Mouse (Mus musculus) lung, embryonic 14.5 days (tissue): Measurements from ENCODE around the gene Gls. TPM values are rescaled to one million over a fixed set of nuclear protein-coding genes. Genes with fewer than 3 reads are reported as not detected.

Experiments used
- ATAC-seq: fragments of 200-750 bp; cut with Nextera tagmentation; 2 replicates; pipeline ENCODE4 v1.8.0; 2017; ENCODE audit warnings: mild to moderate bottlenecking, moderate TSS enrichment, moderate library complexity; ENCODE audit not compliant: insufficient read depth
- DNase-seq: peaks from one replicate; pipeline ENCODE4 v3.0.0-alpha.2; 2015
- H3K27ac ChIP-seq: fragments of 300-500 bp; sonication (generic); 2 replicates; pipeline ENCODE4 v1.5.1; 2014; ENCODE audit warnings: low read depth, mild to moderate bottlenecking, moderate library complexity
- H3K27me3 ChIP-seq: fragments of 300-500 bp; sonication (generic); 2 replicates; pipeline ENCODE4 v1.6.1; 2014; ENCODE audit warnings: low read length, control low read depth; ENCODE audit not compliant: insufficient read depth
- H3K36me3 ChIP-seq: fragments of 300-500 bp; sonication (generic); 2 replicates; pipeline ENCODE4 v1.6.1; 2014; ENCODE audit warnings: control low read depth; ENCODE audit not compliant: insufficient read depth
- H3K4me1 ChIP-seq: fragments of 300-500 bp; sonication (generic); 2 replicates; pipeline ENCODE4 v1.6.1; 2014; ENCODE audit warnings: antibody characterized with exemption, control low read depth; ENCODE audit not compliant: insufficient read depth
- H3K4me2 ChIP-seq: fragments of 300-500 bp; sonication (generic); 2 replicates; pipeline ENCODE4 v1.6.1; 2014; ENCODE audit warnings: mild to moderate bottlenecking
- H3K4me3 ChIP-seq: fragments of 300-500 bp; sonication (generic); 2 replicates; pipeline ENCODE4 v1.5.1; 2014; ENCODE audit warnings: low read depth, low read length
- H3K9ac ChIP-seq: fragments of 300-500 bp; sonication (generic); 2 replicates; pipeline ENCODE4 v1.6.1; 2014
- H3K9me3 ChIP-seq: fragments of 300-500 bp; sonication (generic); 2 replicates; pipeline ENCODE4 v1.6.1; 2016; ENCODE audit warnings: low read depth, low read length, control low read depth
- CTCF ChIP-seq: IDR thresholded peaks from 2 replicates; pipeline ENCODE4 v1.5.1; 2016; ENCODE audit warnings: antibody characterized with exemption, low read depth
- WGBS: fragments of 180-500 bp; shearing (Covaris S2); extraction: QIAGEN DNeasy Blood & Tissue Kit; methylation state at CpG from one replicate; pipeline ENCODE4 v1.1.7; 2014; 5-methylcytosine and 5-hydroxymethylcytosine counted together
- polyA plus RNA-seq: library from polyadenylated mRNA; unstranded; fragments of >200 nt; fragmentation: Nextera tagmentation; extraction: Ambion mirVana; gene quantifications from 2 replicates; pipeline ENCODE4 v1.2.1, GENCODE M21; 2014

Gene Gls
- polyA plus RNA-seq, 1 experiment from 2014 or later, result 34.4 TPM

GRCm38 (mm10) chr1:52242270-52242669 is 9.2 kb upstream of the Gls start:
- 52% methylated on average over 3 of the region's 3 CpGs for WGBS
- ATAC-seq (no peak), DNase-seq (no peak)
- Histone ChIP-seq H3K4me2 (no peak overlapping the region), H3K27ac (no peak overlapping the region), H3K4me1 (no peaks in the 10 kb centered on the region), H3K9ac (no peak overlapping the region), H3K27me3 (no peaks in the 10 kb centered on the region), H3K4me3 (no peak overlapping the region), H3K9me3 (no peaks in the 10 kb centered on the region), H3K36me3 (no peaks in the 10 kb centered on the region)
- no peak for TF ChIP-seq CTCF

- under 1% methylated on average over 52 of the region's 57 CpGs for WGBS
- Histone ChIP-seq H3K36me3 (no peaks in the 10 kb centered on the region), H3K9me3 (no peaks in the 10 kb centered on the region), H3K4me1 (peaks cover 8% of the 10 kb centered on the region; the same call in 1 of the 2 replicates), H3K9ac (peak overlapping the region; percentile 94), H3K4me2 (peak overlapping the region; percentile 86), H3K4me3 (peak overlapping the region; percentile 91), H3K27me3 (no peaks in the 10 kb centered on the region), H3K27ac (peak overlapping the region; percentile 97)
- ATAC-seq (peak; percentile 78), DNase-seq (no peak)
- no peak for TF ChIP-seq CTCF
Measured at GRCm38 (mm10) chr1:52232766-52233140, 279 bp downstream of the Gls start.

DNA sequence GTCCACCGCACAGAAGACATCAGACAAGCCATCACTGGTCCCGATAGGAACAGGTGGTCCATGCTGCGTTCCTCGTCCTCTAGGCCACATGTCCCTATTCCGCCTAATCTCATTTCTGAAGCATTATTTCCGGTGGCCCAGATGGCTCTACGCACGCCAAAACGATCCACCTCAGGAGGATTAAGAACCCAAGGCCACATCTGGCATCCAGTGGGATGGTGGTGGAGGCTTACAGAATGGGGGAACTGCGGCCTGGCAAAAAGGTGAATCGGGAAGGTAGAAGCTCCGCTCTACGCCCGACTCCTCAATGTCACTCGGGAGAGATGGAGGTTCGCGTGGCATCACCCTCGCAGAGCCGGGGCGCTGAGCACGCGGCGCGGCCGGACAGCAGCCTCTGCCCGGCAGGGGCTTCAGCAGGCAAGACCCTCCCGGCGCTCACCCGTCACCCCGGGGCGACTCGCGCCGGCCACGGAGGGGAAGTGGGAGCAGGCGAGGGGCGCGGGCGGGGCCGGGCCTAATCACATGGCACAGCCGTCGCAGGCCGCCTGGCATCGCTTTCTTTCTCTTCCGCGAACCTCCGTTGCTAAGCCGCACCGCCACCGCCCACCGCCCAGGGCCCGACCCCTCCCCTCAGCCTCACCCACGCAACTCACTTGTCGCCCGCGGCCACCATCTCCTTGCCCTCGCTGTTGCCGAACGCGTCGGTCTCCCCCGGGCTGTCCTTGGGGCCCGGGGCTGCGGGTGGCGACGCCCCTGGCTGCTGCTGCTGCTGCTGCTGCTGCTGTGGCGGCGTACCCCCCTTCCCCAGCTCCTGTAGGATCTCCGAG is 880 bp downstream of the Gls start:
- ATAC-seq, result peak; percentile 15

GRCm38 (mm10) chr1:52230404-52230803 is 2.6 kb downstream of the Gls start:
- peak overlapping the region; percentile 86 for H3K4me2 ChIP-seq
- no peak overlapping the region for H3K4me3 ChIP-seq

More for the DNA sequence above, 880 bp downstream of the Gls start:
- peaks cover 8% of the 10 kb centered on the region; the same call in 1 of the 2 replicates for H3K4me1 ChIP-seq
- DNase-seq, result peak; percentile 75
- peak overlapping the region; percentile 97 for H3K27ac ChIP-seq
- no peaks in the 10 kb centered on the region for H3K36me3 ChIP-seq
- peak overlapping the region; percentile 86 for H3K4me2 ChIP-seq
- H3K27me3 ChIP-seq, result no peaks in the 10 kb centered on the region
- TF ChIP-seq CTCF, result no peak
- H3K9me3 ChIP-seq, result no peaks in the 10 kb centered on the region
- WGBS, result under 1% methylated on average over 60 of the region's 69 CpGs
- H3K9ac ChIP-seq, result peak overlapping the region; percentile 94
- peak overlapping the region; percentile 91 for H3K4me3 ChIP-seq

GRCm38 (mm10) chr1:52228178-52228577 is 4.9 kb downstream of the Gls start:
- ATAC-seq (no peak), DNase-seq (no peak)
- Histone ChIP-seq H3K27ac (no peak overlapping the region), H3K4me3 (no peak overlapping the region), H3K27me3 (no peaks in the 10 kb centered on the region), H3K36me3 (no peaks in the 10 kb centered on the region), H3K9me3 (no peaks in the 10 kb centered on the region), H3K4me1 (peaks cover 8% of the 10 kb centered on the region; the same call in 1 of the 2 replicates), H3K9ac (no peak overlapping the region), H3K4me2 (no peak overlapping the region)
- TF ChIP-seq CTCF, result no peak
- 69% methylated on average over 6 of the region's 6 CpGs for WGBS

More at GRCm38 (mm10) chr1:52230404-52230803, 2.6 kb downstream of the Gls start:
- peaks cover 8% of the 10 kb centered on the region; the same call in 1 of the 2 replicates for H3K4me1 ChIP-seq
- DNase-seq (no peak), ATAC-seq (no peak)
- H3K9me3 ChIP-seq, result no peaks in the 10 kb centered on the region
- no peak for TF ChIP-seq CTCF
- H3K27ac ChIP-seq, result no peak overlapping the region
- 55% methylated on average over 1 of the region's 1 CpGs for WGBS
- no peaks in the 10 kb centered on the region for H3K27me3 ChIP-seq
- no peak overlapping the region for H3K9ac ChIP-seq
- H3K36me3 ChIP-seq, result no peaks in the 10 kb centered on the region

GRCm38 (mm10) chr1:52226416-52226815 is 6.6 kb downstream of the Gls start:
- ATAC-seq, result no peak
- TF ChIP-seq CTCF, result no peak

DNA sequence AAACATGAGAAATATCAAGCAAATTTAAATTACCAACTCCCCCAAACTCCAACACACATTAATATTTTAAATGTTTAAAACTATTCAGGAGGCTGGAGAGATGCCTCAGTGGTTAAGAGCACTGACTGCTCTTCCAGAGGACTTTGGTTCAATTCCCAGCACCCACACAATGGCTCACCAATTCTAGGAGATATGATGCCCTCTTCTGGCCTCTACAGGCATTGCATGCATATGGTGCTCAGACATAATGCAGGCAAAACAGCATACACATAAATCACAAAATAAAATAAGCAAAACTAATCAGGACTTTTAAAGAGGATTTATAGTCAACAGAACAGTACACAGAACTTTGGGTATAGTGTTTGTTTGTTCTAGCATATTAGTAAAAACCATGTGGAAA is 16.3 kb downstream of the Gls start:
- no peak for ATAC-seq
- Histone ChIP-seq H3K4me2 (no peak overlapping the region), H3K9me3 (no peaks in the 10 kb centered on the region), H3K36me3 (peaks cover 1% of the 10 kb centered on the region), H3K27ac (no peak overlapping the region), H3K9ac (no peak overlapping the region), H3K4me1 (no peaks in the 10 kb centered on the region), H3K27me3 (no peaks in the 10 kb centered on the region), H3K4me3 (no peak overlapping the region)
- peak; percentile 41; the same call in 1 of the 2 replicates for TF ChIP-seq CTCF
- DNase-seq, result no peak

More at GRCm38 (mm10) chr1:52226416-52226815, 6.6 kb downstream of the Gls start:
- H3K9me3 ChIP-seq, result no peaks in the 10 kb centered on the region
- H3K27me3 ChIP-seq, result no peaks in the 10 kb centered on the region
- no peak overlapping the region for H3K4me2 ChIP-seq
- no peak overlapping the region for H3K9ac ChIP-seq
- DNase-seq, result no peak
- peaks cover 8% of the 10 kb centered on the region; the same call in 1 of the 2 replicates for H3K4me1 ChIP-seq
- no peaks in the 10 kb centered on the region for H3K36me3 ChIP-seq
- no peak overlapping the region for H3K27ac ChIP-seq
- no peak overlapping the region for H3K4me3 ChIP-seq
